Mouse (Mus musculus): ENCODE measurements around the gene Gpr153.
"Not testable (repeated sequence)": the region's sequence is repeated elsewhere in the genome, so short reads cannot be mapped to it uniquely, and the experiment has no call there.

Gene Gpr153

DNA sequence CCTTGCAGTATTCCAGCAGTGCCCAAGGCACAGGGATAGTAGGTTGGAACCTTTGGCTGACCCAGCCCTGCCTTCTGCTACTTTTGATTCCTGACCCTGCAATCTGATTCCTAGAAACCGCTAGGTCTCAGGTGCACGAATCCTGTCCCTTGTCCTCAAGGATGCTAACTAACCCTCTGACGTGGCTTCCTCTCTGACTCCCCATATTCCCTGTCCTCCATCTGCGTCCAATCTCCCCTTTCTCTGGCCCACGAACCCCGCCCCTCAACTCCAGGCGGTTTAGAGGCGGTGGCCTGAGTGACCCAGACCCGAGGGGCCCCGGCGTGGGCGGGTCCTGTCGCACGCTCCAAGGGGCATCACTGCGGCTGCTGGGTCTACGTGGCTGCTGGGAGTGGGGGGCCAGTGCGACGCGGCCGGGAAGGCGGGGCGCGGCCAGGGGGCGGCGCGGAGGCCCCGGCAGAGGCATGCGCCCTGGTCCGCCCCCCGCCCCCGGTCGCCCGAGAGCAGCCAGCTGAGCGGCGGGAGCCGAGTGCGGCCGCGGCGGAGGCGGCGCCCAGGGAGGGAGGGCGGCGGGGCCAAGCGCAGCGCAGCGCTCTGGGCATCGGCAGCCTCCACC is at the start of gene Gpr153:
Gene Gpr153, plus strand, starts transcription at position 612 of the 616 bp plus-strand sequence.
- DNase-seq: peak; percentile 27 to 56

DNA sequence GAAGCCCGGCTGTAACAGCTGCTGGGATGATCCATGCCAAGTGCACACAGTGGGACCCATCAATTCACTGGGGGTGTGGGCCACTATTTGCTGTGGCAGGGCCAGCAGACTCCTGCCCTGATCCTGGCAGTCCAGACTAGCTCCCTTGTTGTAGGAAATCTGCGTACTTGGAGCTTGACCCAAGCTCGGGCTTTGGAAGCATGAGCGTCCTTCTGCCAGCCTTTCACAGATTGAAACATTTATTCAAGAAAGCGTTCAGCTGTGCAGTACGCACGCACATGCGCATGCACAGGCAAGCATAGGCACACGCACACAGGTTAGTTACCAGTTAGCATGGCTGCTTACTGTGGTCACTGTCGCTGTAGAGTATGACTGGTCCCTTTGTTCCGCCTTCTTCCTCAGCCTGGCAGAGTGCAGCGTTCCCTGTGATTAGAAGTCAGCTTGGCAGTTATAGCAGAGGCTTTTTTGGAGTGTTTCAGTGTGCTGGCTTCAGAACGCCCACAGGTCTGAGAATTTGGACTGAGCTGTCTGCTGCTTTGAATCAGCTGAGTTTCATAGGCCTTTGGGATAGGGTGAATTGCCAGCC is 47.0 kb upstream of the Gpr153 start:
- no peak for DNase-seq

DNA sequence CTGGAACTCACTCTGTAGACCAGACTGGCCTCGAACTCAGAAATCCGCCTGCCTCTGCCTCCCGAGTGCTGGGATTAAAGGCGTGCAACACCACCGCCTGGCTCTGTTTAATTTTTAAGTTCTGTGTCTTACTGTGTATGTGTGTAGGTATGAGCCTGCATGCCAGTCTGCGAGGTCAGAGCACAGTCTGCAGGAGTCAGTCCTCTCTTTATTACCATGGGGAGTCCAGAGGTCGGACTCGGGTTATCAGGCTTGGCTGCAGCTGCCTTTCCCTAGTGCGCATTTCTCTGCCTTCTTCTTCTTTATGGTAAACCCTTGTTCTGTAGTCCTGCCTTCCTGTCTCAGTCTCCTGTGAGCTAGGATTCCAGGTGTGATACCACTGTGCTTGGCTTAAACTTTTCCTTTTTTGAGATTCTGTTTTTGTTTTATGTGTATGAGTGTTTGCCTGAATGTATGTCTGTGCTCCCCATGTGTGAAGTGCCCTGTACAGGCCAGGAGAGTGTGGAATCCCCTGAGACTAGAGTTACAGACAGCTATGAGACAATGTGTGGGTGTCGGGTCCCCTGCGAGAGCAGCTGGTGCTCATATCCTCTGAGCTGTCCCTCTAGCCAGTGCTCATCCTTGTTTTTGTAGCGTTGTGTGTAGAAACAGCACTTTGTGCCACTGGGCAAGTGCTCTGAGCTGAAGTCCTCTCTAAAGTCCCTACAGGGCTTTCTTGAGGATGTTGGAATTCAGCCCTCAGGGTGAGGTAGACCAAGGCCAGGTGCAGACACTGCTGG is 46.1 kb upstream of the Gpr153 start:
- no peak for DNase-seq

DNA sequence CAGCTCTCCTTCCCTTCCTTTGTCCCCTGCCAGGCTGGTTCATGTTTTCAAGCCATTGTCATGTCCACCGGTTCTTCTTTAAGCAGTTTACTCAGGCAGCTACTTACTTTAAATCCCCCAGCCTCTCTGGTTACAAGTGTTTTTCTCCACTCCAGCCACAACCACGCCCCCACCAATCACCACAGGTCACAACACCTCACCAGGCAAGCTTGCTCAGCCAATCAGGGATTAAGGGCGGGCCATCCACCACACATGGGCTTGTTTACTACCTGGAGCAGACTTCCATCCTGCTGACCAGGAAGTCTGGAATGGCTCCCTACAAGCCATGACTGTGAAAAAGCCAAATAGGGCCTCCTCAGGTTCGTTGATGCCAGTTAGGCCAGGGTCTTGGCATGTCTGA is 43.7 kb upstream of the Gpr153 start:
- not testable (repeated sequence) for DNase-seq

DNA sequence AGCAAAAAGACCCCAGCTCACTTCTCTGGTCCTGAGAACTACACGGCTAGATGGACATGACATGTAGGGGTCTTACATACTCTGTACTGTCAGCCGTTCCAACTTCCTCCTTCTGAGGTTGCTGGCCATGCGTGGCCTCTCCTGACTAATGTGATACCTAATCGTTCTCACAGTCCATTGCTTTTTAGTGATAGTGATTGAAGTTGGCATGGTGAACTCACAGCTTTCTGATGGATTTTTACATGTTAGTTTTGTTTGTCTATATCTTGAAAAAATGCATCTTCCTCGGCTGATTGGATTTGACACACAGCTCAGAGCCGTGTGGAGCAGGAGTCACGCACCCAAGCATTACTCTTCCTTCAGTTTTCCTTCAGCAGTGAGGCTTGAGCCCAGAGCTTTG is 42.7 kb upstream of the Gpr153 start:
- no peak for DNase-seq

DNA sequence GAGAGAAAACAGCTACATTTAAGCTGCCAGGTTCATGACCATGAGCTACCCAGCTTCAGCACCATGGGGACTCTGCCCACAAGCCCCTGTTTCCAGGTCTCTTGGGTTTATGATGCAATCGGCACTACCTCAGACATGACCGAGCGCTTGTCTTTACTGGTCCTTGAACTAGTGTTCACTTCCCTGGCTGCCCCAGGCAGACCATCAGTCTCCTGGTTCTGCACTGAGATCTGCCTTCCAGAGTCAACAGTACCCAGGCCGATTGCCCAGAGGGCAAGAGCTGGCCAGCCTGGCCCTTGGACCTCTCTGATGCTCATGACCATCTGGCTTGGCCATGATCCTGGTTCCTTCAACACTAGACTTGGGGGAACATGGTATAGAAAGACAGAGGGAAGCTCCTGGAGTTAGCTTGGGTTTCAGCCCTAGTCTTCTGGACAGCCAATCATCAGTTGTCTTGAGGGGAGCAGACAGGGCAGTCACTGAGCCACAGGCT is 41.6 kb upstream of the Gpr153 start:
- DNase-seq: no peak

DNA sequence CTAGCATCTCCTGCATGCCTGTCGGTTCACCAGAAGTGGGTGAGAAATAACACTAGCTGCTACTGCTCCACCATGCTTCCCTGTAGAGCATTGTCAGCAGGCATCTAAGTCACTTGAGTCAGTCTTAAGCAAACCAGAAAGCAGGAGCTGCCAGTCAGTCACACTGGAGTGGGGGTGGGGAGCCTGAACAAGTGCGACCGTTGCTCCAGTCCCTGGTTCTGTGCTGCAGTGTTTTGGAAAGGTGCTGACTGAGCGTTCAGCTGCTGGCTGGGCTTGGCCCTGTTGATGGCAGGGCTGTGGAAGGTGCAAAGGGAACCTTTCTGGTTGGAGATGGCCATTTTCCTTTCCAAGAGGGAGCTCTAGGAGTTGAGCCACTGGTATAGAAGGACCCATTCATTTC is 34.1 kb upstream of the Gpr153 start:
- DNase-seq: no peak

DNA sequence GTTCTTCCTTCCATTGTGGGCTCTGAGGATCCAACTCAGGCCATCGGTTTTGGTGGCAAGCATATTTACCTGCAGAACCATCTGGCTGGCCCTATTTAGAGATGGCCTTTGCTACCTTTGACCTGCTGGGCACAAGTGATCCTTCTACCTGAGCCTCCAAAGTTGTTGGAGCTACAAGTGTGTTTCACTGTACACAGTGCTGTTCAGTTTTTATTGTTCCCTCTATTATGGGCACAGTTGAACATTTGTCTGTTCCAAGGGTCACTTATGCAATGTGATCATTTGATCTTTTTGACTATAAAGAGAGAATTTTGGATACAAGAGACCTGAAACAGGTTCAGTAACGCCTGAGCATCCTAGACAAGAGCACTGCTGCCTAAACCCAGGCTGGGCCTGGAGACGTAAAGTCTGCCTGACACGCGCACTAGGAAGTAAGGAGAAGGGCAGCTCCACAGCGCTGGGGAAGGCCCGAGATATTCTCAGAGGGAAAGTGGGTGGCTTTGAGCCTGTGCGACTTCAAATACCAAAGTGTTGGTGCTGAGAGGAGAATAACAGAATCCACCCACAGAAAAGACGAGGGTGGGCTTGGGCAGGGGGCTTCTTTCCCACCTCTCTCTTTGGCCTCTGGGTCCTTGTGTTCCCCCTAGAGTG is 30.7 kb upstream of the Gpr153 start:
- no peak for DNase-seq

DNA sequence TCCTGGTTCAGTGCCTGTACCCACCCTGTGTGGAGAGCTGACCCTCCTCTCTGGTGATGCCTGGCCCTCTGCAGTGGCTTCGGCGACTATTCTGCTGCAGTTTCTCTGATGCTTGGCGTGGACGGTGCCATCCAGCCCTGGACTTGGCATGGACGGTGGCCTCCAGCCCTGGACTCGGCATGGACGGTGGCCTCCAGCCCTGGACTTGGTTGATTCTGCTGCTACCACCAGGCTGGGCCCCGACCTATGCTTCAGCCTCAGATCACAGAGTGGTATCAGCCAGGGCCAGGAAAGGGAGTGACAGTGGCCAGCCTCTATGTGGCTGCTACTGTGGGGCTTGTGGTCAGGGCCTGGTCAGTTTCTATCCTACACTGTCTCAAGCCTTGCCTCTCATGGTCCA is 30.1 kb upstream of the Gpr153 start:
- DNase-seq: no peak

DNA sequence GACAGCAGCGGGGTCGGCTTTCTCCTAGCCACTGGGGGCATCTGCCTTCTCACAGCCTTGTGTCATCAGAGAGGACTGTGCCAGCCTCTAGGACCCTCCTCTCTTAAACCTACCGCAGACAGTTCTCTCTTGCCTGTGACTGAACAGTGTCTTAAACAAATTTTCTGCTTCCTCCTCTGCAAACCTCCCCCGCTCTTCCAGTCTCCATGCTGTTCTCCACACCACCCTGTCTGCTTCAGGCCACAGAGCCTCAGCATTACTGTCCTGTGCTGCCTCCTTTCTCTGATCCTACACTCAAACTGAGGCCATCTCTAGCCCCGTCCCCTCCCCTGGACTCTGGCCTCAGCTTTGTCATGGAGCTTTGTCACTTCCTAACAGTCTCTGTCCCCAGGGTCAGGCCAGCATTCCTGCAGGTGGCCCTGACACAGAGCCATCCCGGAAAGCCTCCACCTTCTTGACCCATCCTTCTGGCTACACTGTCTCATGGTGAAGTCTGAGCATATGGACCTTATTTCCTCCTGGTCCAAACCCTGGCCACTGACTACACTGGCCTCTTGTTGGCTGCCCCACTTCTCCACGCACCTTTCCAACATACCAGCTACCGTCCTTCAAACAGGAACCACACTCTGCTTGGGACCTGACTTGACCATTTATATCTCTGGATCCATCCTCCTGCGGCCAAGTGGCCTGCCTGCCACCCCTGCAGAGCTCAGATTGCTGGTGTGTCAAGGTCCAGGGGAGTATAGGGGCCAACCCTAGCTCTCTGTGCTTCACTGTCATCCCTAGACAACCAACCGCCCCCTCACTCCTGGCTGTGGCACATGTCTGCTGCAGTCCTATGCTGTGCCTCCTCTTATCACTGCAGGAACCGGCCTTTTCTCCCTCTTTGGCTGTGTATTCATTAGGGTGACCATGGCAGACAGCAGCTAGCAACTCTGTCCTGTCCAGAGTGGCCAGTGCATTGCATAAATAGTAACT is 29.2 kb upstream of the Gpr153 start:
- no peak for DNase-seq

DNA sequence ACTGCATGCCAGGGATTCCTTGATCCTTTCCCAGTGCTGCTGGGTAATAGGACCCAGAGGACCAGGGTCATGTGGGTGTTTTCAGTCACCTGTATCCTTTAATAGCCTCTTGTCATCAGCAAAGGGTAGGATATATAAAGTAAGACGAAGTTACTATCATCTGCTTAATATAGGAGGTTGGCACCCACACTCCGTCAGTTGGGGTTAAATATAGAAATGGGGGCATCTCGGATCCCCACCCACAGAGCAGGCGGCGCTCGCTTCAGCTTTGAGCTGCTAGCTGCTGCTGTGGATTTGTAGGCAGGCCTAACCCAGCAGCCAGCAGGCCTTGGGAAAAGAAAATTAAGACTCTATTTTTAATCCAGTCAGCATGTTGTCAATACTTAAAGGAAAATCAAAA is 28.0 kb upstream of the Gpr153 start:
- no peak for DNase-seq

DNA sequence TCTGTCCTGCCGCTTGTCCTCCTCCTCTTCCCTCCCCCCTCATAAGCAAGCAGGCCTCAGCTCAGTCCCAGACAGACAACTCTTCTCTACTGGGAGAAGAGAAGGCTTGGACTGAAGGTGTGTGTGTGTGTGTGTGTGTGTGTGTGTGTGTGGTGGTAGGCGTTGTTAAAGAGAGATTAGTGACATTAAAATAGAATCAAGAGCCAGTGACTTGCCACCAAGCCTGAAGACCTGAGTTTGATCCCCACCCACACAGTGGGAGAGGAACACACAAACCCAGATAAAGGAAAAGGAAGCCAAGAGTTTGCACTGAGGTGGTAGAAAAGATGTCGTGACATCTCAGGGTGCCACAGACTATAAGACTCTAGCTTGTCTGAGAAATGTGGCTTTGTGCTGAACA is 26.8 kb upstream of the Gpr153 start:
- DNase-seq: no peak

DNA sequence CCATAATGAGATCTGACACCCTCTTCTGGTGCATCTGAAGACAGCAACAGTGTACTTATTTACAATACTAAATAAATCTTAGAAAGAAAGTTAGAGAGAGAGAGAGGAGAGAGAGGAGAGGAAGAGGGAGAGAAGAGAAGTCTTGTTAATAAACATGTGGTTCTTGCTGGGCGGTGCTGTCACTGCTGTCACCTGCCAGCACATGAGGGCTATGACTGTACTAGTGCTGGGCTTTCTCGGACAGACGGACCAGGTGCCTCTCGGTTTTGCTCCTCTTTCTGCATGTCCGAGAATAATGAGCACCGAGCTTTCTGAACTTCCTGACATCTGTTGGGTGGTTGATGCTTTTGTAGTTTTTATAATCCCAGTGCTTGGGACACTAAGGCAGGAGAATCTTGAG is 23.4 kb upstream of the Gpr153 start:
- DNase-seq: no peak

DNA sequence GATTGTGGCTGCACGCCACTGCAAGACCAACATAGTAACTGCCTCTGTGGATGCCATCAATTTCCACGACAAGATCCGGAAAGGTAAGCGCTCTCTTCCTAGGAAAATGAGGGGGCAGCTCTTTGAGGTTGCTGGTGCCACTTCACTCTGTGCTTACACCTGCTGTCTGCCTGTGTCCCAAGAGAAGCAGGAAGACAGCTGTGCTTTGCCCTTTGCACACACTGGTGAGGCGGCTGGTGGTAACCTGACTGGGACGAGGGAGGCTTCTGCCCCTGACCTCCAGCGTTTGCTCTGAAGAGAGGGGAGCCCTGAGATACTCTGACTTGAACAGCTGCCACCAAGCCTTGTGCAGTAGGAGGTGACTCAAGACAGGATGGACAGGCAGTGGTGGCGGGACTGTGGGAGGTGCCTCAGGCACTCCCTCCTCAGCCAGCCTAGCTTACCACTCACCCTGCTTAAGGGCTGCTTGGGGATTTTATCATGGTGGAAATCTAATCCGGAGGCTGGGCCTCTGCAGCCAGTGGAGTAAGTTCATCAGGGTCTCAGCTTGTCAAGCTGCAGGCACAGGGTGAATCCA is 20.8 kb upstream of the Gpr153 start:
- DNase-seq: no peak

DNA sequence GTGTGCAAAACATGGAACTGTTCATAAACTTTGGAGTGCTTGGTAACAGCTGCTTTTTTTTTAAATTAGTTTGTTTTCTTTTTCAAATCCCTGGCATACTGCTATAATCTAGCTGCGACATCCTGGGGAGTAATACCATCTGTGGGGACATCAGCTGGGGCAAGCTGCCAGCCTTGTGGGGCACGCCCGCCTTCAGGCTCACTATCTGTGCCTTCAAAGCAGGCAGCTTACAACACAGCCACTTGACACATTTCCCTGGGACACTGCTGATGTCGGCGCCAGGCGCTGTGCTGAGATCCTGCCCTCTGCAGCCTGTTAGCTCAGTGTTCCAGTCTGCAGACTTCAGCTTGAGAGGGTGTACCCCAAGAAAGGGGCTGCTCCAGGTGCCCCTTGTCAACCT is 17.0 kb upstream of the Gpr153 start:
- no peak for DNase-seq

DNA sequence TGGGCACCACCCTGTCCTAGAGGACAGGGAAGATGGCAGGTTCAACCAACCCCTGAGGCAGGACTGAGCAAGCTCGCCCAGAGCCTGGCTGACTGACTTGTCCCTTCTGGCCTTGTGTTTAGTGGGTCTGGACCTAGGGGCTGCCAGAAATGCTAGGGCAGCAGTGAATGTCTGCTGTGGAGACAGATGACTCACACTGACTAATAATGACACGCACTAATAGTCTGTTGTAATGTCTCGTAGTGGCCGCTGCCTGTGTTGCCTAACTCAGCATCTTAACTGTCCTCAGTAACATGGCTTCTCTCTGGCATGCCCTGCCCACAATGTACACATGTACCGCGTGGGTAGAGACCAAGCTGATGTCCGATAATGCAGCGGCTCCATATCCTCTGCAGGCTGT is 13.6 kb upstream of the Gpr153 start:
- no peak for DNase-seq

DNA sequence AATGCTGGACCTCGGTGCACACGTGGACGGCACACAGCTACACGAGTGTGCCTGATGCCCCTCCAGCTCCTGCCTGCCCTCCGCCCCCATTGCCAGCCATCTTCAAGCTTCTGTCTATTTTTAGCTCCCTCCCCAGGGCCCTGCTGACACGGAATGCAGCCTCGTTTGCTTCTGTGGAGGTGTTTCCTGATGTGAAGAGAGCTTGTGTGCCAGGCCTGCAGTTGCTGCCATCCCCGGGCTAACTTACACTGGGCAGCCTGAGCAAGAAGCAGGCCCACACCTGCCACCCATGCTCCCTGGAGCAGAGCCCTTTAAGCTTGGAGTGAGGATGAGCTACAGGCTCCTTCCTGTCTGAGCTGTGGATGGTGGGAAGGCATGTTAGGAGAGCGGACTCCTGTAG is 11.8 kb upstream of the Gpr153 start:
- no peak for DNase-seq

DNA sequence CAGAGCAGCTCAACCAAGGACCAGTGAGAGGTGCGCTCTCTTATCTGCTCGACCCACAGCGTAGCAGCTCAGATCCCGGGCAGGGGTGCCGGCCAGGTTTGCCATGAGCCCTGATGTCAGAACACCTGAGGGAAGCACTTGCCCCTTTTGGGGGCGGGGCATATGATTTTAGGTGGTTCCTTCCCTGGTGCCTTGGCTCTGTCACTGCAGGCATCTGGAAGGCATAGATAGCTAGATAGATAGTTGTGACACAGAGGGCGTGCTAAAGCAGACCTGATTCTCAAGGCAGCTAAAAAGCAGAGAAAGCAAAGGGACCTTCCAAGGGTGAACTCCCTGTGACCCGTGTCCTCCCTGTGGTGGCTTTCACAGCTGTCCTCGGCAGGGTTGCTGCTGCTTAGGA is 10.9 kb upstream of the Gpr153 start:
- no peak for DNase-seq

DNA sequence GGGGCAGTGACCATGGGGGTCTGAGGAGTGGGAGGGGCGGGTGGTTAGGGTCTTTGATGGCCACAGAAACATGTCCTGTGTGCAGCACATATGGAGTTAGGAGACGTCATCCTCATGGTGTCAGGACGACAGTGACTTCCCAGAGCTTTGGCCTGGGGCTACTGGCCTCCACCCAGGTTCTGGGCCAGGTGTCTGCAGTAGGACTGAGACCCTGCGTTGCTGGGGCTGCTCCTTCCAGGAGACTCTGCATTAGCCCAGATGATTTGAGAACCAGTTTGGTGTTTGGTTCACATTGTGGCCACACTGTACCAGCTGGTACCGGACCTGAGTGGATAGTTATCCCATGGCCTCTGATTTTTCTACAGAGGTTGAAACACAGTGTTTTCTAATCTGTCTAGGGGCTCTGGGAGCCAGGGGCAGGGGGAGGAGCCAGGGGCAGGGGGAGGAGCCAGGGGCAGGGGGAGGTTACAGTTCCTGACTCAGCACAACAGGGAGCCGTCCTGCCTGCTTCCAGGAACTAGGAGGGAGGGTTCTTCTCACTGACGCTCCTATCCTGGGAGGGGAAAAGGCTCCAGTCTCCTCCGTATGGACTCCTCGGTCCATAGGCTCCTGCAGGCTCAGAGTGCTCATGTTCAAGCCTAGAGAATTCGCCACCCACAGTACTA is 10.4 kb upstream of the Gpr153 start:
- DNase-seq: peak; percentile 18 to 63

DNA sequence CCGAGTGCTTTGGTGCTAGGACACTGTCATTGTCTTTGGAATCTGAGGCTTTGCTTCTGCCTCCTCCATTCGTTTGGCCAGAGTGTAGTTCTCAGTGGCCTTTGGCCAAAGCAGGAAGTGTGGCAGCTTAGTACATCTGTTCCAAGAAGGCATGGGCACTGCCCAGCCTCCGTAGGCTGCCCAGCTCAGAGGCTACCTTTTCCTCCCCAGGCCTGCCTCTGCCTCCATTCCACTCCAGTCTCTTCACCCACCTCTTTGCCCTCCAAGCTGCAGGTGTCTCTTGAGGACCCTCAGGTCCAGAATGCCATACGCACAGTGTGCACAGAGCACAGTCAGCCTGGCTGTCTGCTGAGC is 9.9 kb upstream of the Gpr153 start:
- DNase-seq: no peak

DNA sequence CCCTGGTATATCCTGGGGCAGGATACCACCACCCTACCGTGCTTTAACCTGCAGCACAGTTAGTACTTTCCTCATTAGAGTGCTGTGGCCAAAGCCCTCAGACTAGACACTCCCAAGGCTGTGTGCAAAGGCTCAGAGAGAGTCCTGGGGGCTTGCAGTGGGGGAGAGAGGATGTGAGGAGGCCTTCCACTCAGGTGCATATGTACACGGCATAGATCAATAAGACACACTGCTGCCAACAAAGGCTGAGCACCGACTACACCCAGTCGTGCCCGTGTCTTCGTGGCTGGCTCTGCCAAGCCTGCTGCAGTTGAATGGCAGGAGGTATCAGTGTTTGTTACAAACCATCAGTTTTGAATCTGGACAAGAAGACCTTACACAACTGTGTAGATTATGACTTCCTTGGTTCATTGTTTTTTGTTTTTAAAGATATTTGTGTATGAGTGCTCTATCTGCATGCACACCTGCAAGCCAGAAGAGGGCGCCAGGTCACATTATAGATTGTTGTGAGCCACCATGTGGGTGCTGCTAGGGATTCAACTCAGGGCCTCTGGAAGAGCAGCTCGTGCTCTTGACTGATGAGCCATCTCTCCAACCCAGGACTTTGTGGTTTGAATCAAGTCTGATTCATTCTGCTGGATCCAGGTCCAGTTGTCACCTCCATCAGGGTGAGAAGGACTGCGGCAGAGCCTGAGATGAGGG is 9.0 kb upstream of the Gpr153 start:
- peak in 1 of 2 experiments; percentile 12 for DNase-seq

Measured in kidney, postnatal 25 days (tissue).